Mouse (Mus musculus): ENCODE data around the gene Gm21987.

The Gm21987 gene

GRCm38 (mm10) chr16:38365390-38365789 is 18.6 kb downstream of the Gm21987 start:
- in situ Hi-C loops (cut with MboI; ENCODE audit: low pct_unique_long_range_greater_than_20kb in 1 of 2, low sequenced_read_pairs in 2 of 2, unreplicated experiment in 1 of 2): no loop called here

GRCm38 (mm10) chr16:38366231-38366630 is 19.4 kb downstream of the Gm21987 start:
- in situ Hi-C loops (cut with MboI; ENCODE audit: low pct_unique_long_range_greater_than_20kb in 1 of 2, low sequenced_read_pairs in 2 of 2, unreplicated experiment in 1 of 2): no loop called here

- in situ Hi-C loops (cut with MboI; ENCODE audit: low pct_unique_long_range_greater_than_20kb in 1 of 2, low sequenced_read_pairs in 2 of 2, unreplicated experiment in 1 of 2): no loop called here
Measured at GRCm38 (mm10) chr16:38368336-38368735, 21.5 kb downstream of the Gm21987 start.

- in situ Hi-C loops (cut with MboI; ENCODE audit: low pct_unique_long_range_greater_than_20kb in 1 of 2, low sequenced_read_pairs in 2 of 2, unreplicated experiment in 1 of 2): no loop called here
Measured at GRCm38 (mm10) chr16:38369000-38369399, 22.2 kb downstream of the Gm21987 start.

- in situ Hi-C loops (cut with MboI; ENCODE audit: low pct_unique_long_range_greater_than_20kb in 1 of 2, low sequenced_read_pairs in 2 of 2, unreplicated experiment in 1 of 2): no loop called here
Measured at GRCm38 (mm10) chr16:38369431-38369830, 22.6 kb downstream of the Gm21987 start.

GRCm38 (mm10) chr16:38369992-38370484 is 23.2 kb downstream of the Gm21987 start:
- in situ Hi-C loops (cut with MboI; ENCODE audit: low pct_unique_long_range_greater_than_20kb in 1 of 2, low sequenced_read_pairs in 2 of 2, unreplicated experiment in 1 of 2): no loop called here

GRCm38 (mm10) chr16:38370633-38371374 is 24.0 kb downstream of the Gm21987 start:
- in situ Hi-C loops (cut with MboI; ENCODE audit: low pct_unique_long_range_greater_than_20kb in 1 of 2, low sequenced_read_pairs in 2 of 2, unreplicated experiment in 1 of 2): no loop called here

GRCm38 (mm10) chr16:38371705-38372296 is 25.0 kb downstream of the Gm21987 start:
- in situ Hi-C loops (cut with MboI; ENCODE audit: low pct_unique_long_range_greater_than_20kb in 1 of 2, low sequenced_read_pairs in 2 of 2, unreplicated experiment in 1 of 2): no loop called here

- in situ Hi-C loops (cut with MboI; ENCODE audit: low pct_unique_long_range_greater_than_20kb in 1 of 2, low sequenced_read_pairs in 2 of 2, unreplicated experiment in 1 of 2): no loop called here
Measured at GRCm38 (mm10) chr16:38372876-38373275, 26.0 kb downstream of the Gm21987 start.

- in situ Hi-C loops (cut with MboI; ENCODE audit: low pct_unique_long_range_greater_than_20kb in 1 of 2, low sequenced_read_pairs in 2 of 2, unreplicated experiment in 1 of 2): no loop called here
Measured at GRCm38 (mm10) chr16:38373439-38373838, 26.6 kb downstream of the Gm21987 start.

- in situ Hi-C loops (cut with MboI; ENCODE audit: low pct_unique_long_range_greater_than_20kb in 1 of 2, low sequenced_read_pairs in 2 of 2, unreplicated experiment in 1 of 2): no loop called here
Measured at GRCm38 (mm10) chr16:38373941-38374340, 27.1 kb downstream of the Gm21987 start.

- in situ Hi-C loops (cut with MboI; ENCODE audit: low pct_unique_long_range_greater_than_20kb in 1 of 2, low sequenced_read_pairs in 2 of 2, unreplicated experiment in 1 of 2): no loop called here
Measured at GRCm38 (mm10) chr16:38374379-38375140, 27.7 kb downstream of the Gm21987 start.

GRCm38 (mm10) chr16:38375182-38375581 is 28.3 kb downstream of the Gm21987 start:
- in situ Hi-C loops (cut with MboI; ENCODE audit: low pct_unique_long_range_greater_than_20kb in 1 of 2, low sequenced_read_pairs in 2 of 2, unreplicated experiment in 1 of 2): no loop called here

GRCm38 (mm10) chr16:38376163-38376840 is 29.5 kb downstream of the Gm21987 start:
- in situ Hi-C loops (cut with MboI; ENCODE audit: low pct_unique_long_range_greater_than_20kb in 1 of 2, low sequenced_read_pairs in 2 of 2, unreplicated experiment in 1 of 2): no loop called here

GRCm38 (mm10) chr16:38376841-38377249 is 30.0 kb downstream of the Gm21987 start:
- in situ Hi-C loops (cut with MboI; ENCODE audit: low pct_unique_long_range_greater_than_20kb in 1 of 2, low sequenced_read_pairs in 2 of 2, unreplicated experiment in 1 of 2): no loop called here

- in situ Hi-C loops (cut with MboI; ENCODE audit: low pct_unique_long_range_greater_than_20kb in 1 of 2, low sequenced_read_pairs in 2 of 2, unreplicated experiment in 1 of 2): no loop called here
Measured at GRCm38 (mm10) chr16:38377546-38377945, 30.7 kb downstream of the Gm21987 start.

- in situ Hi-C loops (cut with MboI; ENCODE audit: low pct_unique_long_range_greater_than_20kb in 1 of 2, low sequenced_read_pairs in 2 of 2, unreplicated experiment in 1 of 2): no loop called here
Measured at GRCm38 (mm10) chr16:38378591-38378990, 31.8 kb downstream of the Gm21987 start.

GRCm38 (mm10) chr16:38379088-38379487 is 32.2 kb downstream of the Gm21987 start:
- in situ Hi-C loops (cut with MboI; ENCODE audit: low pct_unique_long_range_greater_than_20kb in 1 of 2, low sequenced_read_pairs in 2 of 2, unreplicated experiment in 1 of 2): no loop called here

GRCm38 (mm10) chr16:38379493-38379892 is 32.7 kb downstream of the Gm21987 start:
- in situ Hi-C loops (cut with MboI; ENCODE audit: low pct_unique_long_range_greater_than_20kb in 1 of 2, low sequenced_read_pairs in 2 of 2, unreplicated experiment in 1 of 2): no loop called here

Measured in mouse embryonic stem cell (cell line).